Mouse (Mus musculus) spleen, adult 18-20 months (tissue): Measurements from ENCODE around the gene Kcnma1.
A peak's percentile ranks its signal among the peaks of the same experiment; 100 is the strongest.

Experiments
- DNase-seq, 2 experiments: peaks; one replicate each; pipeline ENCODE4 v3.0.0; 2022; ENCODE audit warnings: mixed read lengths in 2 of 2

Gene Kcnma1

DNA sequence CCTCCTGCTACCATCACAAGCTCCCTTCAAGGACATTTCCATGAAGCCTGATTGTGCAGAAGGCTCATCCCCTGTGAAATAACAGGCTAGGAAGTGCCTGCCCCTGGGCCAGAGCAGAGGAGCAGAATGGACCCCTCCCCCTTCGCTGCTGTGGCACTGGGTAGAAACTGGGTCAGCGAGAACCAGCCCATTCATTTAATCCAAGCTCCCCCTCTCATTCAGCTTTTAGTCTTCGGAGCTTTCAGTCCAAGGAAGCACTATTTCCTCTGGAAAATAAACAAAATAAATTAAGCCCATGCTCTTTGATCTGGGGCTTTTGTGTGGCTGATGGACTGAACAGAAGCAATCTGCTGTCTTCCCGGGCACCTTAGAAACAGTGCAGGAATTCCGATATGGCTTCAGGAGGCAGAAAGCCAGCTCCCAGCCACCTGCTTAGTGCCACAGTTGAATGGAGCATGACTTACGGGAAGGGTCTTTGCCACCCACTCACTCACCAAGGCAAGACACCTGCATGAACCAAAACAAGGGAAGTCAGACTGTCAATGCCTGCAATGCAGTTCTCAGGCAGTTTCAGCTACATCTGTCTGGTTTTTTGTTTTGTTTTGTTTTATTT, 165.7 kb downstream of the Kcnma1 start:
- DNase-seq: no peak

DNA sequence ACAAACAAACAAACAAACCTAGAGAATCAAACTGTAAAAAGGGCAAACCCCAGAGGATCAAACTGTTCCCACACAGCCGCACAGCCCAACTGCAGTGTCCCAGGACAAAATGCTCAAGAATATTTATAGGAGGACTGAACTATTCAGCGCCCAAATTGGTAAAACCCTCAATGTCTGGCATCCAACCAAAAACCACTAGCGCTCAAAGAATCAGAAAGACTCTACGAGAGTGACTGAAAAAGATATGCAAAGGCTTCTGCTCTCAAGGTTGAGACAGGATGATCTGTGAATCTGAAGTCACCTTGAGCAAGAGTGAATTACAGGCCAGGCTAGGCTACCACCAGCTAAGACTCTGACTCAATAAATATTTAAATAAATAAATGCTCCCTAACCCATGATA, 167.6 kb downstream of the Kcnma1 start:
- DNase-seq: no peak

GRCm38 (mm10) chr14:23842025-23842424, 172.3 kb downstream of the Kcnma1 start:
- no peak for DNase-seq

- DNase-seq: no peak
These were observed 174.7 kb downstream of the Kcnma1 start for GRCm38 (mm10) chr14:23839613-23840012.

GRCm38 (mm10) chr14:23835387-23836111, 178.7 kb downstream of the Kcnma1 start:
- DNase-seq: no peak

DNA sequence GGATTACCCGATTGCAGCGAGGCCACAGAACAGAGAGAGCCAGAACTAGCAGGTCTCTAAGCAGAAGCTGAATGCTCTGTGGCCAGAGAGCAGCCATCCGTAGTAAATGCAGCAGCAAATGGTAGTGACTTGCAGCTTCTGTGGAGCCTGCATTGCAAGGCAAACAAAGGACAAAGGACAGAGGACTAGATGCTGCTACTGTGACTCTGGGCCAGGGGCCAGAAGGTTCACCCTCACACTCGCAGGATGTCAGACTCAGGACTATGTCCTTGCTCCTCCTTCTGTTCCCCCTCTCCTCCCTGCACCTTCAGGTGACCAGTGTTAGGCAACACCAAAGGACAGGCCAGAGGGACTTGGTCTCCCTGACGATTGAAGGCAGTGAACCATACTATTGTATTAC, 183.0 kb downstream of the Kcnma1 start:
- no peak for DNase-seq

- DNase-seq: no peak
These were observed 184.0 kb downstream of the Kcnma1 start for GRCm38 (mm10) chr14:23830316-23830715.

DNA sequence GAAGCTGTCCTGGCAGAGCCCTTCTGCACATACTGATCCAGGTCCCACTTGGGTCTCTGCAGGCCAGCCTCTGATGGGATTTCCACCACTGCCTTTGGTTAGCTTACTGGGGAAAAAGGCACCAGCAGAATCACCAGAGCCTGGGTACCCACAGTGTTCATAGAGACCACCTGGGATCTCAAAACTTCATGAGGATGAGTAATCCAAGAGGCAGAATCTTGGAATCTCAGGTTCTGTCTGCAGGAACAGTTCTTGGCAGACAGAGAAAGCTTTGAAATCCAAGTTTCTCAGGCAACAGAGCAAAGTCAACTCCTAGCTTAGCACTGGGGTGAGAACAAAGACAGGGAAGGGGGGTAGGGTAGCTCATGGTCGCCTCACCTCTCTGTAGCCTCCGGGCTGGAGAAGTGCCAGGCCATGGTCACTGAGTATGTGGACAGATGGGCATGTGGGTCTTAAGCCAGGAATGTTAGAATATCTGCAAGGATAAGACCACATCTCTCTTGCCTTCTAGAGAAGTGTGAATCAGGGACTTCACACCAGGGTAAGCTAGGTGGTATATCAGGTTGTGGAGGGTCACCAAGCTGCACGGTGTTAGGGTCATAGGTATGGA, 185.5 kb downstream of the Kcnma1 start:
- DNase-seq: no peak

- no peak for DNase-seq
These were observed 189.4 kb downstream of the Kcnma1 start for GRCm38 (mm10) chr14:23824937-23825336.

- no peak for DNase-seq
These were observed 190.0 kb downstream of the Kcnma1 start for GRCm38 (mm10) chr14:23824267-23824666.

DNA sequence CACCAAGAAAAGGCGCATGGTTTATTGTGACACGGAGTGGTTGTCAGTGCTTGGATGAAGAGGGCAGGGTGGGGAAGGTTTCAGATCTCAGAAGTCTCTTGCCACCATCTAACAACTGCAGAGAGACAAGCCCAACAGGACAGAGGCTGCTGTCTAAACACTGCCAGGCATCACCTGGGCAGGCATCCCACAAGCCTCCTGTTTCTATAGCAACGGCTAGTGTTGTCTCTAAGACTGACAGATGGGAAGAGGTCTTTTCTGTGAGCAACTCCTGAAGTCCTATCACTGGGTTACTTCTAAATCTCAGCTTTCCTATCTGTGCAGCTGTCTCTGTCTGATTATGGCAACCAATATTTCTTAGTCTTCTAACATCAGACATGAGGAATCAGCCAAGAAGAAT, 196.7 kb downstream of the Kcnma1 start:
- DNase-seq: no peak

DNA sequence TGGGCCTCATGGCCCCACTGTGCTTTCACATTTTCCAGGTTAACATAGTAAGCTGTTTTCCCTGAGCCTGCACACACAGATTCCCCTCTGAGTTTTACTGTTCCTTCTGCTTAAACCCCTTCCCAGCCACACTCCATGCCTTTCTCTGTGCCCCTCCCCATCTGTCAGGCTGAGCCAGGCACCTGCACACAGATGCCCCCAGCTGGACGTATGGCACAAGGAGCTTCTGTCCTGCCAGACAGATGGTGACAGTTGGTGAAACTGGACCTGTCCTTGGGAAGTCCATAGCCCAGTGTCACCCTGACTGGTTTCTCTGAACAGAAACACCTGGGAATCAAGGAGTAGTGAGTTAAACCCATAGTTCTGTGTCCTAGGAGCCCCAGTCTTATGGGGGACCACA, 204.2 kb downstream of the Kcnma1 start:
- DNase-seq: no peak

GRCm38 (mm10) chr14:23809124-23809523, 205.2 kb downstream of the Kcnma1 start:
- no peak for DNase-seq

- DNase-seq: no peak
These were observed 207.9 kb downstream of the Kcnma1 start for GRCm38 (mm10) chr14:23806378-23806777.

DNA sequence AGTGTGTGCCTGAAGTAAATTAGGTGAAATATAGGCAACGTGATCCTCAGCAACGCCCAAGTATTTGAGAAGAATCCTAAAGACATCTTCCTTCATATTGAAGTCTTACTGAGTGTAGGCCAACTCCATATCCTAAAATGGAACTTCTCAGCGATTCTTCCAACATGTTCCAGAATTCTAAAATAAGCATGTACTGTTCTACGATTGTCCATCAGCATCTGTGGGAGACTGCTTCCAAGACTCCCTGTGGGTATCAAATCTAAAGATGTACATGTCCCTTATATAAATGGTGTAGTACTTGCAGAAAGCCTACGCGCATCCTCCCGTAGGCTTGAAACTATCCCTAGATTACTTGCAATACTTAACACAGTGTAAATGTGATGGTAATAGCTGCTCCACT, 217.4 kb downstream of the Kcnma1 start:
- no peak for DNase-seq

- no peak for DNase-seq
These were observed 221.6 kb downstream of the Kcnma1 start for GRCm38 (mm10) chr14:23792674-23793073.

DNA sequence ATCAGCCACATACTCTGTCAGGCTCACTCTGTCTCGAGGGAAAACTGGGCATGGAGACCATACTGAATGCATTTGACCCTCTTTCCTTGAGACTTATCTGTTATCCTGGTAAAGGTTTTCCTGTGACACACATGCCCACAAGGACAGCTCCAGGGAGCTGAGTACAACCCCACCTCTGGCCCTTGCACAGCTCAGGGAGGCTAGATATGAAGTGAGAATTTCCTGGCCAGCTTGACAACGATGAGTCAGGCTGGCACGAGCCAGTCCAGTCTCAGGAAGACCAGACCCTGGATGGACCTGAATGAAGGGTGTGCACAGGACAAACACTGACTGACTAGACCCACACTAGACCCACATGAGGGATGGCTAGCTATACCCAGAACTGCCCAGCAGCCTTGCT, 222.2 kb downstream of the Kcnma1 start:
- DNase-seq: no peak

DNA sequence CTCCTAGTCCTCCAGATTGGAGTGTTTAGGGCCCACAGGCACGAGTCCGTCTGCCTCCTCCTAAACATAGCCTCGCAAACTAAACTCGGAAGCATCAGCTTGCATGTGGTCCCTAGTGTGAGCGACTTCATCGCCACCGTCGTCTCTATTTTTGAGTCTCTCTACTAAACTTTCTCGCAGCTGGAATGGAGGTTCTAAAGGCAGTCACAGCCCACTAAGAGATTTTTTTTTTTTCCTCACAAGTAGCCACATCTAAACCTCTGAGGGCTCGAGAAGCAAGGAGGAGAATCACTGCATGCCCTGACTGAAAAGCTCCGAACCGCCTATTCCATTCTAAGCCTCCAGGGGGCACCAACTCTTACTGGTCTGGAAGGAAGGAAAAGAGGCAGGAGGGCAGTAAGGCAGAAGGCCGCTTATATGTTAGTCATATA, 223.0 kb downstream of the Kcnma1 start:
- DNase-seq: peak in 1 of 2 experiments; percentile 4

DNA sequence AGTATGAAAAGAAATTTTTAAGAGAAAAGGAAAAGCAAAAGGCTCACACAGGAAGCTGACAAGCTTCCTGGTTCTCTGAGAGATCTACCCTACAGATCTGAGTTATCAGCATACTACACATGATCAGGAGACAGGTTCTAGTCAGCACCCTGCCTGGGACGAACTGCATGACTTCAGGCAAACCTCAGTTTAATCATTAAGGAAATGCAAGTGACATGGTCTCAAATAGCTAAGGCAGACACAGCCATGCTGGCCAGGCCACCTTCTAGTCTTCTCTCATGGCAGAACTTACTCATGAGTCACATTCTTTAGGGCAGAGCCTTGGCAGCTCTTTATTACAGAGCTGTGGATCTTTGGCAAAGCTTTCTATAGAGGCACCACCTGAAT, 227.6 kb downstream of the Kcnma1 start:
- DNase-seq: no peak

GRCm38 (mm10) chr14:23785921-23786686, 228.2 kb downstream of the Kcnma1 start:
- no peak for DNase-seq

DNA sequence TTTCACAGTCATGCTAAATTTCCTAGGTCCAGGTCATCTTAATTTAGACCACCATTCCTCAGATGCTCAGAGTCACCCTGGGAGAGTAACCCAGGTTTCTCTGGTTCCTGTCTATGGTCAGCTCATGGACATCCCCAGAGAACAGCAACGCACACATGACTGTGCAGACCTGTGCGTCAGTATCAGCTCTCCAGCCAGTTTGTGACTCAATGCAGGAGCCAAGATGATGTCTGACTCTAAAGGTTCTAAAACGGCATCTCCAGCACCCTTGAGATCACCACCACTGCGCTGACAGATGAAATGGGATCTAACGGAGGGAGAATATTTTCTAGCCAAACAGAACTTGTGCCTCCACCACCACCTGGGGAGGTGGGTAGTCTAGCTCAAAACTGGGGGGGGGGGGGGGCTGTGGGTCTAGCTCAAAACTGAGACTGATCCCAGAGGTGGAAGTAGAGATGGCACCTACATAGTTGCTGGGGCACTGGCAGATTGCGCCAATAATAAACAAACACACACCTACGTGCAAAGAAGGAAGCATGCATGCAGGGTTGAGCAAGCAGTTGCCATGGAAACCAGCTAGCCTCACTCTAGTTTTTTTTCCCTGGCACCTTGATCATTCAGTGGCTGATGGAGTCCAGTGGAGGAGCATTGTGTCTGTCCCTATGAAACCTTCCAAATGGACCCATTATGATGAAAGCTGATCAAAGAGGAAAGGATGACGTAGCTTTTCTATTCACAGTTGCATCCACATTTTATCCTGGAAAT, 231.3 kb downstream of the Kcnma1 start:
- no peak for DNase-seq

DNA sequence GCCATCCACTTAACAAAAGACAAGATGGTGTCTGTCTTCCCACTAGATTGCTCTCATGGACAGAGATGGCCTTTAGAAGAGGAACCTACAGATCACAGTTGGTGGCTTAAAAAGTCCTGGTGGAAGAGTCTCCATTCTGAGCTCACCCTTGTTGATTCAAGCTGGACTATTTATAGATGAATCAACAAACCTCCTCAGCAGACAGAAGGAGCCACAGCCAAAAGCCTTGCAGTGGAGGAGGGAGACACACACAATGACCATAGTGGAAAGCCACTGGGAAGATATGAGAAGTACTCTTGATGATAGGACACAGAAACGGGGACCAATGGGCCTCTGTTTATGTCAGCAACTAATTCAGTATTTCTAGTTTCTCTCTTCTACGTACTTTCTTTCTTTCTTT, 239.7 kb downstream of the Kcnma1 start:
- DNase-seq: no peak

DNA sequence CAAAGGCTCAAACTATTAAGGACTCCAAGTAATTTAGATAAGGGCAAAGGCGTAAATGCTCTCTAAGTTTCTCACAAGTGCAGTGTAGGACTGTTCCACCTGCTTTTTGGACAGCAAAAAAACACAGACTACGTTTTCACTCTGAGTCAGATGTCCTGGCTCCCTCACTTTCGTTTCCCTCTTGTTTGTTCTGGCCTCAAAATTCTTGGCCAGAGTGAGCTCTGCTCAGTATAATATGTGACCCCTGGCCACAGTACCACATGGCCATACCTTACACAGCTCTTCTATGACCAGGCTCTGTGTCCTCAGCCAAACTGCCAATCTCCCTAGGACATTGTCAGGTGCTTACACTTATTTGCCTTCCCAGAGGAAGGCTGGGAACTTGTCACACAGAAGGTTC, 241.6 kb downstream of the Kcnma1 start:
- DNase-seq: no peak
